Mouse (Mus musculus): Measurements from ENCODE around the gene St3gal4. TPM values are rescaled to one million over a fixed set of nuclear protein-coding genes. Genes with fewer than 3 reads are reported as not detected.

The St3gal4 gene
- polyA plus RNA-seq, 1 experiment, result 11.6 TPM

DNA sequence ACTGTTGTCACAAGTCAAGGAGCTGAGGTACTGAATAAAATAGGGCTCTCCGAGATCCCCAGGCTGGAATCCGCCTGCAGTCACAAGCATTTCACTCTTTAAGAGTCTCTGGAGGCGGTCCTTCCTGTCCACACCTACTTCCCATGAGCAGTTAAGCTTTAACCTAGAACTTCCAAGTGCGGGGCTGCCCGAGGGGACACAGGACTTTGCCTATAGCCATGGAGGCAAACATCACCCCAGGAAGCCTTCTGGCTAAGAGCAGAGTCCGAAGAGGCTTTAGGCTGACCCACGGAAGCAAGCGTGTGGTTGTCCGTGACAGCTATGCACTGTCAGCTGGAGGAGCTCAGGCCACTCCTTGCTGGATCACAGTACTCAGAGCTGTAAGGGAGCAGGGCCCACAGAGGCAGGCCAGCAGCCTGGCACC lies 9.9 kb upstream of the St3gal4 start:
- Histone ChIP-seq H3K27me3 (ENCODE audit: control insufficient read depth, insufficient read depth, low read length) (no peaks in the 10 kb centered on the region), H3K4me1 (ENCODE audit: control insufficient read depth, insufficient read depth, insufficient read length) (peaks cover 16% of the 10 kb centered on the region; the same call in 1 of the 2 replicates), H3K4me3 (ENCODE audit: extremely low read depth, insufficient read depth, insufficient read length) (no peak overlapping the region), H3K27ac (ENCODE audit: insufficient read depth, low read length) (peak overlapping the region; percentile 13; the same call in 1 of the 2 replicates), H3K36me3 (ENCODE audit: control insufficient read depth, insufficient read depth, low read length) (peaks cover 5% of the 10 kb centered on the region)
- 88% methylated on average over 9 of the region's 9 CpGs for WGBS
- TF ChIP-seq CTCF (IDR thresholded peaks at IDR 0.05; ENCODE audit: extremely low read depth, insufficient read depth, insufficient read length, insufficient replicate concordance), result no peak
- no peak for TF ChIP-seq POLR2A (IDR thresholded peaks at IDR 0.05; ENCODE audit: low read depth, low read length)
- DNase-seq (ENCODE audit: low read depth in 1 of 2, low spot score in 2 of 2), result no peak

DNA sequence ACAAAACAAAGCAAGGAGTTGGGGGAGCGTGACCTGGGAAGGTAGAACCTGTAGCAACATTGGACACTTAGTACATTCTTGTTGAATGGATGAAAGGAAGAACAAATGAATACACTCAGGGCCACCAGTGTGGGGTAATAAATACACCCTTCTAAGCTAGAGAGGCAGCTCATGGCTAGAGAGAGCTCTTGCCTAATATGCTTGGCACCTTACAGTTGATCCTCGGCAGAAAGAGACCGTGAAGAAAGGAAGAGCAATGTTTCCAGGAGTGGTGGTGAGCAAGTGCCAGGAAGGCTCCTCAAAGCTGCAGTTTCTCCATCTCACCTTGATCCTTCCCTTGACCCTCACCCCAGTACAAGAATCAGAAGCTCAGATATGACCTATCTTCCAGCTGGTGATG lies 9.5 kb upstream of the St3gal4 start:
- Histone ChIP-seq H3K36me3 (ENCODE audit: control insufficient read depth, insufficient read depth, low read length) (peaks cover 5% of the 10 kb centered on the region), H3K4me1 (ENCODE audit: control insufficient read depth, insufficient read depth, insufficient read length) (peaks cover 21% of the 10 kb centered on the region; the same call in 1 of the 2 replicates), H3K27me3 (ENCODE audit: control insufficient read depth, insufficient read depth, low read length) (no peaks in the 10 kb centered on the region), H3K4me3 (ENCODE audit: extremely low read depth, insufficient read depth, insufficient read length) (no peak overlapping the region), H3K27ac (ENCODE audit: insufficient read depth, low read length) (peak overlapping the region; percentile 13; the same call in 1 of the 2 replicates)
- 78% methylated on average over 3 of the region's 3 CpGs for WGBS
- no peak for DNase-seq (ENCODE audit: low read depth in 1 of 2, low spot score in 2 of 2)
- no peak for TF ChIP-seq CTCF (IDR thresholded peaks at IDR 0.05; ENCODE audit: extremely low read depth, insufficient read depth, insufficient read length, insufficient replicate concordance)
- no peak for TF ChIP-seq POLR2A (IDR thresholded peaks at IDR 0.05; ENCODE audit: low read depth, low read length)

DNA sequence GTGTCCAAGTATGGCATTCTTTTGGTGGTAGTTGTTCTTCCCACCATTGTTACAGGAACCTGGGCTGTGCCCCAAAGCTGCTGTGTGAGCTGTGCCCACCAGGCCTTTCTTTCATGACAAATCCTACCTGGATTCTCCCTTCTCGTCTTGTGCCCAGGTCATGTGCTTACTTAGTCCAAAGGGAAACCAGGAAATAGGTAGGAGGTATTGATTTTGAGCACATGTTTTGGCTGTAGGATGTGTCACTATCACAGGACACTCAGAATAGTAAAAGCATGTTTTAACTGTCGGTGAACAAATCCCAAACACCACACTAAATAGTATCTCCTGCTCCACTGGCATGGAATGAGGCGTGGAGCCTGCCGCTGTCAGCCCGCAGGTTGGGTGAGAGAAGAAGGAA lies 8.5 kb upstream of the St3gal4 start:
- Histone ChIP-seq H3K36me3 (ENCODE audit: control insufficient read depth, insufficient read depth, low read length) (peaks cover 5% of the 10 kb centered on the region), H3K27ac (ENCODE audit: insufficient read depth, low read length) (no peak overlapping the region), H3K4me3 (ENCODE audit: extremely low read depth, insufficient read depth, insufficient read length) (no peak overlapping the region), H3K4me1 (ENCODE audit: control insufficient read depth, insufficient read depth, insufficient read length) (peaks cover 30% of the 10 kb centered on the region), H3K27me3 (ENCODE audit: control insufficient read depth, insufficient read depth, low read length) (no peaks in the 10 kb centered on the region)
- DNase-seq (ENCODE audit: low read depth in 1 of 2, low spot score in 2 of 2), result no peak
- WGBS, result 94% methylated on average over 5 of the region's 5 CpGs
- TF ChIP-seq CTCF (IDR thresholded peaks at IDR 0.05; ENCODE audit: extremely low read depth, insufficient read depth, insufficient read length, insufficient replicate concordance) (no peak), POLR2A (IDR thresholded peaks at IDR 0.05; ENCODE audit: low read depth, low read length) (no peak)

DNA sequence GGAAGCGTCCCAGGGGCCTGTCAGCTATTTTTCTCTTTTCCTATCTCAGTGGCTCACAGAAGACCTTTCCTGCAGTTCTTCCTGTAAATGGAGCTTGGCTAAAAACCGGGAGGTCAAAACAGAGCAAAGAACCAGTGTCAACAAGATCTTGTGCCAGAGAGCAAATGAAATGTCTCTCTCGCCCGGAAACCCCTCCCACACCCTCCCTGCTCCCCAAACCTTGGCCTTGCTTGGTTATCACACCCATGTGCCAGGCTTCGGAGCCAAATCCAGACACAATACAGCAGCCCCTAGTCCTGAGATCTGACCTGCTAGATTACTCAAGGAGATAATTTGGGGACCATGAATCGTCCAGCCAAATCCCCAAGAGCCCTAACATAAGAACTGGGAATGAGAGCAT lies 8.1 kb upstream of the St3gal4 start:
- WGBS, result 80% methylated on average over 6 of the region's 6 CpGs
- no peaks in the 10 kb centered on the region for H3K27me3 ChIP-seq (ENCODE audit: control insufficient read depth, insufficient read depth, low read length)
- peaks cover 32% of the 10 kb centered on the region for H3K4me1 ChIP-seq (ENCODE audit: control insufficient read depth, insufficient read depth, insufficient read length)
- peaks cover 5% of the 10 kb centered on the region for H3K36me3 ChIP-seq (ENCODE audit: control insufficient read depth, insufficient read depth, low read length)
- no peak overlapping the region for H3K4me3 ChIP-seq (ENCODE audit: extremely low read depth, insufficient read depth, insufficient read length)
- H3K27ac ChIP-seq (ENCODE audit: insufficient read depth, low read length), result 0 out of 2 replicates have a peak overlapping the region, but pooled peaks have one; percentile 50
- no peak for DNase-seq (ENCODE audit: low read depth in 1 of 2, low spot score in 2 of 2)
- no peak for TF ChIP-seq POLR2A (IDR thresholded peaks at IDR 0.05; ENCODE audit: low read depth, low read length)
- TF ChIP-seq CTCF (IDR thresholded peaks at IDR 0.05; ENCODE audit: extremely low read depth, insufficient read depth, insufficient read length, insufficient replicate concordance), result no peak

DNA sequence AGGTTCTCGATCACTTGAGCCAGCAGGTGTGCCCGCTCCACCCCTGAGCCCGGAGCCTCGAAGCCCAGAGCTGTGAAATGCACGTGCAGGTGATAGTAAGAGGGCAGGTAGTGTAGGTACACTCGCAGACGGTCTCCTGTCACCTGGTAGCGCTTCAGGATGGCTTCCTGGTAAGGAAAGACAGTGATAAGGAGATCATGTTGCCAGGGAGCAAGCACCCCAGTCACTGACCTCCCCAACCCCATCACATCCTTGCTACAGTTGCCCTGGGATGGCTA lies 5.5 kb upstream of the St3gal4 start:
- WGBS, result 90% methylated on average over 8 of the region's 8 CpGs
- no peak for DNase-seq (ENCODE audit: low read depth in 1 of 2, low spot score in 2 of 2)
- Histone ChIP-seq H3K27me3 (ENCODE audit: control insufficient read depth, insufficient read depth, low read length) (no peaks in the 10 kb centered on the region), H3K36me3 (ENCODE audit: control insufficient read depth, insufficient read depth, low read length) (peaks cover 5% of the 10 kb centered on the region), H3K27ac (ENCODE audit: insufficient read depth, low read length) (peak overlapping the region; percentile 90), H3K4me1 (ENCODE audit: control insufficient read depth, insufficient read depth, insufficient read length) (peaks cover 32% of the 10 kb centered on the region), H3K4me3 (ENCODE audit: extremely low read depth, insufficient read depth, insufficient read length) (no peak overlapping the region)
- TF ChIP-seq POLR2A (IDR thresholded peaks at IDR 0.05; ENCODE audit: low read depth, low read length) (no peak), CTCF (IDR thresholded peaks at IDR 0.05; ENCODE audit: extremely low read depth, insufficient read depth, insufficient read length, insufficient replicate concordance) (no peak)

DNA sequence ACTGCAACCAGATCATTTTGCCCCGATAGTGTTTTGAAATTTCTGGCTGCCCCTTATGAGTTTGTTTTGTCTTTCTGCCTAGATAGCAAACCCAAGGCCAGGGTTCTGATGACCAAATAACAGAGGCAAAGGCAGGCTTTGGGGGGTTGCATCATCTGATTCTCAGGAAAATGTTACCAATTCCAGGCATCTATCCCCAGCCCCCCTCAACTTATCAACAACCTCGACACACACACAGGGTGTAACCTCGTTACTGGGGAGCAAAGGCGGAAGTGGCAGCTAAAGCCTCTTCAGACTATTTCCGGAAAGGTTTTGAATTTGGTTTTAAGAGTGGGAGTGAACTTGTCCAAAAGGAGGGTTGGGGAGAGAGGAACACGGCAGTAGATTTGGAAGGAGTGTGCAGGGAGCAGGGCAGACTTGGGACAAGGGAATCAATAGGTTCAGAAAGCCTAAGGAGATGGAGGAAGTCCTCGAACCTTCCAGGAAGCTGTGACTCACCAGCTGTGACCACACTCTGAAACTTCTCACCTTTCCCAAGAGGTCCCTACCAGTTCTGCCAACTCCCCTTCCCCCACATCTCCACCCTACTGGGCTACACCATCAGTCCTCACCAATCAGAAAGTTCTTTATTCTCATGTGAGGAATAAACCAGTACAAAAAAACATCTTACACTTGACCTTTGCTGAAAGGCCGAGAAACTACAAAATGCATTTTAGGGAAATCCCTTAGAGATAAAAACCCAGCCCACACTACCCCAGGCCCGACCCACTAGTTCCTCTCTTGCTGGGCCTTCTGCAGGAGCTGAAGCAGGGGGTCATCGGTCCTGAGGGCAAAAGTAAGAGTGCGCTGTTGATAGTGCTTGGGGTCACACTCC lies 5.0 kb upstream of the St3gal4 start:
- peak in 1 of 2 experiments; percentile 30 for DNase-seq (ENCODE audit: low read depth in 1 of 2, low spot score in 2 of 2)
- Histone ChIP-seq H3K27ac (ENCODE audit: insufficient read depth, low read length) (peak overlapping the region; percentile 90), H3K36me3 (ENCODE audit: control insufficient read depth, insufficient read depth, low read length) (peaks cover 1% of the 10 kb centered on the region), H3K4me3 (ENCODE audit: extremely low read depth, insufficient read depth, insufficient read length) (no peak overlapping the region), H3K27me3 (ENCODE audit: control insufficient read depth, insufficient read depth, low read length) (no peaks in the 10 kb centered on the region), H3K4me1 (ENCODE audit: control insufficient read depth, insufficient read depth, insufficient read length) (peaks cover 32% of the 10 kb centered on the region)
- no peak for TF ChIP-seq POLR2A (IDR thresholded peaks at IDR 0.05; ENCODE audit: low read depth, low read length)
- WGBS, result 14% methylated on average over 11 of the region's 11 CpGs

DNA sequence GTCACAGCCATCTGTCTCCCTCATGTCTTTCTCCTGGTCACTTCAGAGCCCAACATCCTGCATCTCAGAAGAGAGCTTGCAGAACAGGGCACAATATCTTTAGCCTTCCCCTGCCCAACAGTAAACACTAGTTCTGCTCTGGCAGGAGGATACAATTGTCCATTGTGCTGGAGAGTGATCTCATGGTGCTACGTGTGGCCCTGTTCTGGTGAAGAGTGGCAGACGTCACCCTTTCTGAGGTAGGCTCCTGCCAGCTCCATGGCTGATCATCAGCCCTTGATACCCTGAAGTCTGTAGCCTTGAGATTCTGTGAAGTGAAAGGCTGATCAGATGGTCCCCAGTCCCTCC lies 4.4 kb upstream of the St3gal4 start:
- DNase-seq (ENCODE audit: low read depth in 1 of 2, low spot score in 2 of 2), result no peak
- TF ChIP-seq POLR2A (IDR thresholded peaks at IDR 0.05; ENCODE audit: low read depth, low read length) (no peak), CTCF (IDR thresholded peaks at IDR 0.05; ENCODE audit: extremely low read depth, insufficient read depth, insufficient read length, insufficient replicate concordance) (no peak)
- 52% methylated on average over 2 of the region's 2 CpGs for WGBS
- no peaks in the 10 kb centered on the region; the same call in 1 of the 2 replicates for H3K36me3 ChIP-seq (ENCODE audit: control insufficient read depth, insufficient read depth, low read length)
- H3K27ac ChIP-seq (ENCODE audit: insufficient read depth, low read length), result peak overlapping the region; percentile 90
- peaks cover 32% of the 10 kb centered on the region for H3K4me1 ChIP-seq (ENCODE audit: control insufficient read depth, insufficient read depth, insufficient read length)
- no peaks in the 10 kb centered on the region for H3K27me3 ChIP-seq (ENCODE audit: control insufficient read depth, insufficient read depth, low read length)
- no peak overlapping the region for H3K4me3 ChIP-seq (ENCODE audit: extremely low read depth, insufficient read depth, insufficient read length)
